Mouse (Mus musculus) spleen, postnatal 14 days (tissue): ENCODE results near the gene Rnaseh2a.

Source experiments
- DNase-seq, 2 experiments: peaks; one replicate each; pipeline ENCODE4 v3.0.0; 2021 to 2022; ENCODE audit warnings: low spot score in 2 of 2

Rnaseh2a gene

GRCm38 (mm10) chr8:84984294-84985048 is 14.9 kb upstream of the Rnaseh2a start:
- DNase-seq = no peak

DNA sequence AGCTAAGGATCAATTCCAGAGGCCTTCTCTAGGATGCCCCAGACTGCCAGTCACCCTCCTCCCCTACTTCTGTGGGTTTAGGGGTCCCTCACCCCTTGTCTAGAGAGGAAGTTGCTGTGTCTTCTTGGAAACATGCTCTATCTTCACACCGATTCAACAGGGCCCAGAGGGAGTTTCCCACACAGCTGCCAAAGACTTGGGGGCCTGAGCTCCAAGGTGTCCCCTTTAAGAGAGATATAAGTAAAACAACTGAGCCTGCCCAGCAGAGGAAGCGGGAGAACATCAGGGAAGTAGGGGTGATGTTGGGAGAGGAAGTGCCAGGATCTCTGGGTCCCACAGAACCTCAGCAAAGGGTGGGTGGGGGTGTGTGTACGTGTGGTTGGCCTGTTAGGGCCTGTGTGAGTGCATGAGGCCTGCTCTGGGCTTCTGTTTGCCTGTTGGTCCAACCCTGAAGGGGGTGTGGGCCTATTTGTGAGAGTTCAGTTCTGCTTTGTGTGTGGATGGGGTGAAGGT is 13.0 kb upstream of the Rnaseh2a start:
- DNase-seq = no peak

DNA sequence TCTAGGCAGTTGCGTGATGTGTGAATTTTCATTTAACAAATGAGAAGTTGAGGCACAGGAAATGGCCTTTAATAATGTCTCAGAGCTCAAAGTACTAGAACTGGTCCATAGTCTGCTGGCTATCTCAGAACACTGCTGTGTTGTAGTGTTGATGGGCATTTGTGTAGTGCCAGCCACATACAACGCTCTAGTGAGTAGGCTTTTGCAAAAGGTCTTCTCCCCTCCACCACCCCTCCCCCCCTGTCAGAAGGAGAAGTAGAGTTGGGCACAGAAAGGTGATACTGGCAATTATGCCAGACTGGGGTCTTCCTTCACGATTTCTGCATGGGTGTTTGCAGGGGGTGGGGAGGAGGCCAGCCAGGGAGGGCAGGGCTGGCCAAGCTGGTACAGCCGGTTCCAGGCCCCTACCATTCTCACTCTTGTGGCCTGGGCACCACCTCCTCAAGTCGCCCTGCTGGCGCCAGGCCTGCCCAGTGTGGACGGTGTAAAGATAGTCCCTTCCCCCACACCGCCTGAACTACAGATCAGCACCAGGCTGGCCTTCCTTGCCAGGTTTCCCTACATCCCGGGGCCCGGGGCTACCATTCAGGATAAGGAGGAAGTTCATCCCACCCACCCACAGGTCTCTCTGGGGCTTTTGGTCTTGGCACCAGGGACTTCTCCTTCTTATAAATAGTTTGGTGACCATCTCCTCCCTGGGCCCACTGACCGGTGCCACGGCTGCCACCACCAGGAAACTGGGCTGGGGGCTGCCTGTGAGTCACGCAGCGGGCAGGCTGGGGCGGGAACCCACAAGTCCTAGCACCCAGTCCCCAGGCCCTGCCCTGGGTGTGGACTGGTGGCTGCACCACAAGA is 12.3 kb upstream of the Rnaseh2a start:
- no peak for DNase-seq

- peak in 1 of 2 experiments; percentile 45 for DNase-seq
These were observed 11.2 kb upstream of the Rnaseh2a start for GRCm38 (mm10) chr8:84980622-84981358.

DNA sequence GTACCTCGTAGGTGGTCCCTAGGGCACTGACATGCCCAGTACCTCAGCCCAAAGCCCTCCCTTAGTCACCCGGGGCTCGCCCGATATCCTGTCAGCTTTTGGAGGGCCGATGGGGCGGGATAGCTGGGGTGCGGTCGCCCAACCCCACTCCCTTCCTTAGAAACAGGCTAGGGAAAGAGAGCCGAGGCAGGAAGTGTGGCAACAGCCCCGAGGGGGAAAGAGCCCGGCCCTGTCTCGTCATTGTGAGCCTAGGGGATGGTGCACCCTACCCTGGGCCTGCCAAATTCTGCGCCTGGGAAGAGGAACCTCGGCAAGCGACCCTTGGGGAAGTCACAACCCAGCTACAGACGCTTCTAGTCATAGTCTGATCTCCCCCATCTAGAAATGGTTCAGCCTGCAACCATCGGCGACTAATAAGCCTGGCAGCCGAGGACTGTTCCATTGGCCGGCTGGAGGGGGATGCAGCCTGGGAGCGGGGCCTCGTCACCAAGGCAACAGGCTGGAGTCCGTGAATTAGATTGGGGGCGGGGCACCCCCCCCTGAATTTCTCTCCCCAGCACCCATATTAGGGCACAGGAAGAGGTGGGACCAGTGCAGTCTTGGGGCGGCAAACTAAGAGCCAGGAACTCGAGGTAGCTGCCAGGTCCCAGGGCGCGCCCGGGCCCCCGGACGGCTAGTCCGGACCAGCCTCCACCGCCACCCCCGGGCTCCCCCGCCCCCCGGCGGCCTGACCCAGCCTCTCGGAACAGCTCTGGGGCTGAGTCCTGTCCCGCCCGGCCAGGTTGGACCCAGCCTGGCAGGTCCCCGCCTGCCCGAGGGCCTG is 10.2 kb upstream of the Rnaseh2a start:
- DNase-seq = peak; percentile 85 to 88

DNA sequence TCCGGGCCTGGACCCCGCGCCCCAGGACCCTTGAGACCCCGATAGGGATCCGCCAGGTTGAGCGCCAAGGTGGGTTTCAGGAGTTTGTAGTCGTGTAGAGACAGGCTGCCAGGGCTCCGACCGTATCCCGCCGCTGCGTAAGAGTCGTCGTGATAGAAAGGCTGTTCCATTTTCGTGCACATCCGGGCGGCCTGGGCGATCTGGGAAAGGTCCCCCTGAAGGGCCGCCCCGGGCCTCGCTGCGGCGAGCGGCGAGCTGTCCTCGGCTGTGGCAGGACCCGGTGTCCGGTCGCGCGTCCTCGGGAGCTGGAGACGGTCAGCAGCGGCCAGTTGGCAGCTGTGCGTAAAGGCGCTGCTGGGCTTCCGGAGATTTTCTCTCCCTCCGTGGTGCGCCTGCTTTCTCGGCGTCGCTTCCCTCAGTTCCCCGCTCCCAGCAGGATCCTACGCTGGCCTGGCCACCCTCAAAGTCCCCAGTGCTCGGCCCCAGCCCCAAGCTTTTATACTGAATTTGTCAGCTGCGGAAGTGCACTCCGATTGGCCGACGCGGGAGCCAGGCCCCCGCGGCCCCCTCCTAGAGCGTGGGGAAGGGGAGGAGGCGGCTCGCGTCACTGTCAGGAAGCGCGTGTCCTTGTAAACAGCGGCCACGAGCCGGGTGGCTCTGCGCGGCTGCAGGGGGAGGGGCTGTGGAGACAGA is 8.8 kb upstream of the Rnaseh2a start, which contains the start of gene Junb:
Gene Junb (minus strand): TSS at position 471 of the 693 bp plus-strand sequence.
- peak; percentile 73 to 80 for DNase-seq

DNA sequence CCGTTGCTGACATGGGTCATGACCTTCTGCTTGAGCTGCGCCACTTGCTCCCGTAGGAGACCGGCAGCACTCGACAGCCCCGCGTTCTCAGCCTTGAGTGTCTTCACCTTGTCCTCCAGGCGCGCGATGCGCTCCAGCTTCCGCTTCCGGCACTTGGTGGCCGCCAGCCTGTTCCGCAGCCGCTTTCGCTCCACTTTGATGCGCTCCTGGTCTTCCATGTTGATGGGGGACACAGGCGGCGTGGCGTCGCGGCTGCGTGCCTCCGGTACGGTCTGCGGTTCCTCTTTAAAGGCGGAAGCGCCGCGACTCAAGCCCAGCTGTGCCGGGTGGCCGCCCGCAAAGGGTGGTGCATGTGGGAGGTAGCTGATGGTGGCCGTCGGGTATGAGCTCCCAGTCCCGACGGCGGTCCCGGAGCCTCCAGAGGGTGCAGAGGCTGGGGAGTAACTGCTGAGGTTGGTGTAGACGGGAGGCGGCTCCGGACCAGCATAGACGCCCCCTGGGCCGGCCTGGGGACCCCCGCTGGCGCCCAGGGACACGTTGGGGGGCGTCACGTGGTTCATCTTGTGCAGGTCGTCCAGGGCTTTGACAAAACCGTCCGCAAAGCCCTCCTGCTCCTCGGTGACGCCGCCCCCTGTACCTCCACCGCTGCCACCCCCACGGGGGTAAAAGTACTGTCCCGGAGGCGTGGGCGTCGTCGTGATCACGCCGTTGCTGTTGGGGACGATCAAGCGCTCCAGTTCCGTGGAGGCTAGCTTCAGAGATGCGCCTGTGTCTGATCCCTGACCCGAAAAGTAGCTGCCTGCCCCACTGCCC is 8.1 kb upstream of the Rnaseh2a start:
- DNase-seq = peak; percentile 62 to 66

- no peak for DNase-seq
These were observed 7.3 kb upstream of the Rnaseh2a start for GRCm38 (mm10) chr8:84976763-84977434.

GRCm38 (mm10) chr8:84976031-84976762 is 6.6 kb upstream of the Rnaseh2a start:
- peak; percentile 92 for DNase-seq

- peak; percentile 71 to 78 for DNase-seq
These were observed 5.9 kb upstream of the Rnaseh2a start for GRCm38 (mm10) chr8:84975434-84975833.

- no peak for DNase-seq
These were observed 5.1 kb upstream of the Rnaseh2a start for GRCm38 (mm10) chr8:84974543-84975142.

GRCm38 (mm10) chr8:84973803-84974542 is 4.4 kb upstream of the Rnaseh2a start:
- peak in 1 of 2 experiments; percentile 28 for DNase-seq

GRCm38 (mm10) chr8:84973079-84973478 is 3.5 kb upstream of the Rnaseh2a start:
- no peak for DNase-seq

GRCm38 (mm10) chr8:84970913-84971312 is 1.3 kb upstream of the Rnaseh2a start:
- peak; percentile 62 to 65 for DNase-seq

DNA sequence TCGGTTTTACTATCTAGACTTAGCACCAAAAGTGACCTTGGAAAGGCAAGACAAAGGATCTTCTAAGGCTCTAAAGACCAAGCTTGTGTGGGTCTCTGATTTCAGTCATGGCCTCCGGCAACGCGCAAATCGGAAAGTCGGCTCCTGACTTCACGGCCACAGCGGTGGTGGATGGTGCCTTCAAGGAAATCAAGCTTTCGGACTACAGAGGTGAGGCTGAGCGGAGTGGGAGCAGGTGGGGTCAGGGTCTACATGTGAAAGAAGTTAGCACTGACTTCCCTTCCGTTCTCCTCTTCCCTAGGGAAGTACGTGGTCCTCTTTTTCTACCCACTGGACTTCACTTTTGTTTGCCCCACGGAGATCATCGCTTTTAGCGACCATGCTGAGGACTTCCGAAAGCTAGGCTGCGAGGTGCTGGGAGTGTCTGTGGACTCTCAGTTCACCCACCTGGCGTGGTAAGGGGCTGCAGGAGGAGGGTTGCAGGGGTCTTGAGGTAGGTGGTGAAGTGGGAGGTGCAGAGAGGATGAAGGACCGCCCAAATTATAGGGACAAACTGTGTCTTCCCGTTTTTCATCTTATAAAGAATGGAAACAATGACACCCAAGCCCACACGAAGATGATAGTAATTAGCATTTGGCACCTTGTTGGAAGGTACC is 696 bp upstream of the Rnaseh2a start:
- no peak for DNase-seq

- DNase-seq = no peak
These were observed 917 bp downstream of the Rnaseh2a start for GRCm38 (mm10) chr8:84968650-84969049.
